Mouse (Mus musculus) ES-E14 (cell line): ENCODE data around the gene Bicdl1. TPM values are rescaled to one million over a fixed set of nuclear protein-coding genes. Genes with fewer than 3 reads are reported as not detected.

Source experiments
- DNase-seq: peaks from one replicate; pipeline ENCODE4 v3.0.0-alpha.2; 2013; ENCODE audit warnings: low read depth, low spot score
- H3K27ac ChIP-seq: 2 replicates; pipeline ENCODE4 v1.5.1; 2012; ENCODE audit warnings: low read depth, mild to moderate bottlenecking, low read length, moderate library complexity, mixed read lengths; ENCODE audit not compliant: poor library complexity, insufficient read depth, severe bottlenecking
- H3K36me3 ChIP-seq: 2 replicates; pipeline ENCODE4 v1.6.1; 2012; ENCODE audit warnings: mild to moderate bottlenecking, low read length, moderate library complexity, mixed read lengths; ENCODE audit not compliant: control insufficient read depth, poor library complexity, insufficient read depth, severe bottlenecking
- H3K4me1 ChIP-seq, 2 experiments: fragments of 150-350 bp in 1 of 2; sonication (generic) in 1 of 2; 2 replicates each; pipeline ENCODE4 v1.6.1; 2012; ENCODE audit warnings: low read length in 2 of 2, mild to moderate bottlenecking in 1 of 2, mixed read lengths in 1 of 2; ENCODE audit not compliant: control insufficient read depth in 2 of 2, insufficient read depth in 2 of 2, poor library complexity in 1 of 2
- H3K4me3 ChIP-seq, 2 experiments: fragments of 150-350 bp in 1 of 2; sonication (generic) in 1 of 2; 2 replicates each; pipeline ENCODE4 v1.5.1; 2012; ENCODE audit warnings: low read length in 2 of 2, low read depth in 1 of 2, mild to moderate bottlenecking in 1 of 2, mixed read lengths in 1 of 2; ENCODE audit not compliant: insufficient read depth in 1 of 2, poor library complexity in 1 of 2, severe bottlenecking in 1 of 2
- H3K9ac ChIP-seq: 2 replicates; pipeline ENCODE4 v1.6.1; 2012; ENCODE audit warnings: low read depth, mild to moderate bottlenecking, low read length, mixed read lengths; ENCODE audit not compliant: poor library complexity, insufficient read depth, severe bottlenecking
- H3K9me3 ChIP-seq: fragments of 150-350 bp; sonication (generic); 2 replicates; pipeline ENCODE4 v1.6.1; 2012; ENCODE audit warnings: low read depth, mild to moderate bottlenecking, low read length; ENCODE audit not compliant: control insufficient read depth, insufficient read depth
- CHD2 ChIP-seq: IDR thresholded peaks from 2 replicates; pipeline ENCODE4 v1.6.1; 2014; ENCODE audit warnings: mild to moderate bottlenecking, low read depth, low read length, inconsistent platforms
- HCFC1 ChIP-seq: IDR thresholded peaks from 2 replicates; pipeline ENCODE4 v1.6.1; 2012; ENCODE audit warnings: low read length, inconsistent platforms, borderline replicate concordance; ENCODE audit not compliant: insufficient read depth
- MAFK ChIP-seq: IDR thresholded peaks from 2 replicates; pipeline ENCODE4 v1.6.1; 2014; ENCODE audit warnings: mild to moderate bottlenecking, low read depth, low read length, inconsistent platforms; ENCODE audit not compliant: insufficient read depth
- ZC3H11A ChIP-seq: IDR thresholded peaks from 2 replicates; pipeline ENCODE4 v1.6.1; 2012; ENCODE audit warnings: low read depth, mild to moderate bottlenecking, inconsistent platforms, low read length, borderline replicate concordance
- ZNF384 ChIP-seq: IDR thresholded peaks from 2 replicates; pipeline ENCODE4 v1.6.1; 2012; ENCODE audit warnings: low read depth, low read length, inconsistent platforms
- in situ Hi-C, 2 experiments: fragments of 600-800 bp; cut with MboI; formaldehyde crosslinking; loops; one replicate each; pipeline ENCODE4 v1.15.1; 2025; ENCODE audit warnings: low sequenced_read_pairs in 2 of 2, inconsistent platforms in 1 of 2; ENCODE audit not compliant: unreplicated experiment in 2 of 2
- total RNA-seq: library from RNA; depleted of rRNA; stranded (reverse); fragments of 300-350 nt; gene quantifications from 2 replicates; pipeline ENCODE4 v1.2.3, GENCODE M21; 2012

Gene Bicdl1
- total RNA-seq, 1 experiment, result 18.5 TPM

DNA sequence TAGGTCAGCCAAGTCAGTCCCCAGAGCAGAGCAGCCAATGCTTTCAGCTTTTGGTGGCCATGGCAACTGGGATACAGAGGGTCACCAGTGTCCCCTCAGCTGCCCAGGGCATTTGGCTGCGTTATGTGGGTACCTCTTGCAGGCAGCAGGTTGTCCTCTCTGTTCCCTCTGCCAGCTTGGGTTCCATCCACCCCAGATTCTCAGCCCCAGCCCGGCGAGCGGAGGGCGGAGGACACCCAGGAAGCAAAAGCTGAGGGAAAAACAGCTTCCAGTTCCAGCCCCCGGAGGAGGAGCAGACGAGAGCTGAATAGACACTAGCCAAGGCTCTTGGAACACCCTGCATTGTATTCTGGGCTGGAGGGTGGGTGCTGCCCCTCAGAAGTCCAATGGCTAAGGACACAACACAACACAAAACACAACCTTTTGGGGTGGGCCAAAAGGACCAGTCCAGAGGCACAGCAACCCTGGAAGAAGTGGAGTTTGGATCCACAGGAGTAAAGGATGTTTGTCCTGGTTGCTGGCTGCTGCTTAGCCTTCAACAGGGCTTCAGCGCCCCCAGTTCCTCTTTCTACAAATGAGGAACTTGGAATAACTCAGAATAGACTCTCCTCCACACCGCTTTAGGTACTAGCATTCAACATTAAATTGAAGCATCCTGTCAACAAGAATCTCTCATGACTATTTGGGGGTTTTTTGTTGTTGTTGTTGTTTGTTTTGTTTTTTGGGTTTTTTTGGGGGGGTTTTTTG is 107.6 kb downstream of the Bicdl1 start:
- in situ Hi-C loops, result no loop called here
- H3K36me3 ChIP-seq, result peaks cover 28% of the 10 kb centered on the region
- no peak for TF ChIP-seq MAFK
- no peak for TF ChIP-seq HCFC1
- TF ChIP-seq CHD2, result no peak
- TF ChIP-seq ZNF384, result no peak
- TF ChIP-seq ZC3H11A, result no peak
- H3K4me1 ChIP-seq, result peaks cover 0 to 8% of the 10 kb centered on the region in 2 experiments; a peak in 1 of 4 replicates
- DNase-seq, result no peak
- no peak overlapping the region for H3K27ac ChIP-seq
- no peaks in the 10 kb centered on the region for H3K9me3 ChIP-seq
- H3K4me3 ChIP-seq, result no peak overlapping the region
- H3K9ac ChIP-seq, result no peak overlapping the region

DNA sequence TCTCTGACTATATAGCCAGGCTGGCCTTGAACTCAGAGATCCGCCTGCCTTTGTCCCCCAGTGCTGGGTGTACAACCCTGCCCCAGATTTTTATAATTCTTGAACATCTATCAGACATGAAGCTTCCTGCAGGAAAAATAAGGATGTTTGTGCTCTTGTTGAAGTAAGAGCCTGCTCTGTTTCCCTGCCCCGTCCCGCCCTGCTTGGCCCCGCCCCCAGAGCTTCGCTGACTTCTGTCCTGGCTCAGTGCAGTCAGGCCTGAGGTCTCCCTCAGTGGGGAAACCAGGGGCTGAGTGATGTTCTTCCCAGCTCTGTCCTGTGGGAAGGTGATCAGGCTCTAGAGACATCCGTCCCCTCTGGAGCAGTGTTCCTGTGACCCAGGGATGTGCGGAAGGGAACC is 108.7 kb downstream of the Bicdl1 start:
- Histone ChIP-seq H3K4me1 (peaks cover 0 to 9% of the 10 kb centered on the region in 2 experiments; a peak in 1 of 4 replicates), H3K27ac (no peak overlapping the region), H3K9me3 (no peaks in the 10 kb centered on the region), H3K36me3 (peaks cover 34% of the 10 kb centered on the region), H3K4me3 (no peak overlapping the region), H3K9ac (no peak overlapping the region)
- TF ChIP-seq HCFC1, result no peak
- TF ChIP-seq ZNF384, result no peak
- TF ChIP-seq MAFK, result no peak
- no peak for TF ChIP-seq ZC3H11A
- no peak for TF ChIP-seq CHD2
- in situ Hi-C loops, result no loop called here
- DNase-seq, result no peak

DNA sequence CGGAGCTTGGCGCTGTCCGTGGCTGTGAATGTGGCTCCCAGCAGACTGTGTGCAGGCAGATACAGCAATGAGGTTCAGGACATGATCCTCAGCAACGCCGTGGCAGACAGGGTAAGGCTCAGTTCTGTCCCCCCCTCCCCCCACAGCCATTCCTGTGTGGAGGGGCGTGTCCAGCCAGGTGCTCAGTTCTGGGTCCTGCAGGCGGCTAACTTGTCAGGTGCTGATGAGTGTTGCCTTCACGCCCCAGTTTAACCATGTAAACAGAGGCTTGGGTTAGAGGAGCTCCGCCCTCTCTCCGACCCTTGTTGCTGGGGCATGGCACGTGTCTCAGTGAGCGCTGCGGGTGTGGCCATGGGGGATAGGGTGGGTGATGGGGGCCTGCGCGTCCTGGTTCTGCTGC is 111.7 kb downstream of the Bicdl1 start:
- H3K4me1 ChIP-seq, result peaks cover 0 to 9% of the 10 kb centered on the region in 2 experiments; a peak in 1 of 4 replicates
- no peak overlapping the region for H3K9ac ChIP-seq
- no peak overlapping the region for H3K27ac ChIP-seq
- DNase-seq, result no peak
- no peak for TF ChIP-seq ZNF384
- no peak for TF ChIP-seq HCFC1
- no peak for TF ChIP-seq ZC3H11A
- no peak for TF ChIP-seq MAFK
- no peak for TF ChIP-seq CHD2
- H3K9me3 ChIP-seq, result no peaks in the 10 kb centered on the region
- H3K36me3 ChIP-seq, result peaks cover 59% of the 10 kb centered on the region
- H3K4me3 ChIP-seq, result no peak overlapping the region
- in situ Hi-C loops, result no loop called here

DNA sequence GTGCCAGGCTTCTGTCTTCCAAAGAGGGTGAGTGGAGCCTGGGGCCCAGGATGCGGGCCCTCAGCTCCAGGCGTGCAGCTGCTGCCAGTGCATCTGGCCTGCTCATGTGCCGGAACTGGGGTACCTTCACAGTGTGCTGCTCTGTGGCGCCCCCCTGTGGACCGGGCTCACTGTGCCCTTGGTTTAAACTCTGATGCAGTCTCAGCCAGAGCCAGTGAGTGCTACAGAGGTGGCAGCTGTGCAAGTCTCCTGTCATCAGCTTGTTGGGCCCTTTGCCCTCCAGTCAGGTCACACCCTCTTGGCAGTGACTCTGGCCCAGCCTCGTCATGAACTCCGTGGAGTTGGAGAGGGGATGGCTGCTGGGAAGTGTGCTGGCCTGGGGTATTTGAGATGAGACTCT is 116.5 kb downstream of the Bicdl1 start:
- DNase-seq, result peak; percentile 54
- in situ Hi-C loops, result no loop called here

More for the DNA sequence above, 116.5 kb downstream of the Bicdl1 start:
- Histone ChIP-seq H3K9ac (no peak overlapping the region), H3K9me3 (no peaks in the 10 kb centered on the region), H3K4me1 (peaks cover 0 to 11% of the 10 kb centered on the region in 2 experiments; a peak in 1 of 4 replicates), H3K36me3 (peaks cover 85% of the 10 kb centered on the region), H3K27ac (no peak overlapping the region), H3K4me3 (no peak overlapping the region)
- TF ChIP-seq ZC3H11A (no peak), MAFK (no peak), ZNF384 (no peak)
